Mouse (Mus musculus) bone marrow, adult 2 months (tissue): Measurements from ENCODE around the gene Stim2.

ENCODE experiments used
- CTCF ChIP-seq: fragments of 200-500 bp; IDR thresholded peaks from 2 replicates; pipeline ENCODE4 v1.5.1; 2011; ENCODE audit warnings: low read length, control low read depth; ENCODE audit not compliant: control insufficient read depth, insufficient read depth
- POLR2A ChIP-seq: fragments of 200-500 bp; IDR thresholded peaks from 2 replicates; pipeline ENCODE4 v1.6.1; 2011; ENCODE audit warnings: low read depth, mild to moderate bottlenecking, control low read depth, low read length, borderline replicate concordance; ENCODE audit not compliant: control insufficient read depth

- TF ChIP-seq CTCF, result no peak
- TF ChIP-seq POLR2A, result no peak
Observed at GRCm38 (mm10) chr5:54042013-54042412, 43.7 kb downstream of the Stim2 start.
